Mouse (Mus musculus): ENCODE measurements at regions not wholly inside any gene's neighbourhood (a gene's known extent, or its start where the extent isn't known, plus 50 kb on each side); places are given as distances from the start of the nearest gene placed in this dataset.

GRCm38 (mm10) chr2:148192946-148193345 lies 146.2 kb upstream of the Foxa2 start:
- TF ChIP-seq POLR2AphosphoS5 (IDR thresholded peaks at IDR 0.05; ENCODE audit: borderline replicate concordance, low read depth, low read length) (no peak), USF2 (IDR thresholded peaks at IDR 0.05; ENCODE audit: borderline replicate concordance in 1 of 2, insufficient read depth in 1 of 2, low read depth in 1 of 2, low read length in 2 of 2) (no peak), USF1 (IDR thresholded peaks at IDR 0.05; ENCODE audit: low read depth, low read length) (no peak), CTCF (IDR thresholded peaks at IDR 0.05 in 2 of 3, conservative IDR thresholded peaks at IDR 0.05 in 1 of 3; ENCODE audit: control insufficient read depth in 1 of 3, insufficient read depth in 1 of 3, low read depth in 2 of 3, low read length in 3 of 3, poor library complexity in 1 of 3, severe bottlenecking in 1 of 3) (no peak), MAFK (IDR thresholded peaks at IDR 0.05; ENCODE audit: borderline replicate concordance, low read depth, low read length) (no peak), MAZ (IDR thresholded peaks at IDR 0.05; ENCODE audit: low read depth, low read length) (no peak), CHD2 (IDR thresholded peaks at IDR 0.05; ENCODE audit: low read length) (no peak), TCF12 (IDR thresholded peaks at IDR 0.05; ENCODE audit: low read depth, low read length) (no peak), GATA1 (IDR thresholded peaks at IDR 0.05; ENCODE audit: low read depth, low read length) (no peak), HCFC1 (IDR thresholded peaks at IDR 0.05; ENCODE audit: low read depth, low read length) (no peak), POLR2A (IDR thresholded peaks at IDR 0.05; ENCODE audit: control insufficient read depth in 1 of 2, insufficient read depth in 1 of 2, low read depth in 1 of 2, low read length in 2 of 2, poor library complexity in 1 of 2) (no peak), MAX (IDR thresholded peaks at IDR 0.05; ENCODE audit: low read length) (no peak), RAD21 (IDR thresholded peaks at IDR 0.05; ENCODE audit: low read depth, low read length) (no peak), RCOR1 (IDR thresholded peaks at IDR 0.05; ENCODE audit: low read depth, low read length) (no peak)
